Mouse (Mus musculus): ENCODE results near the gene Brip1. TPM values are rescaled to one million over a fixed set of nuclear protein-coding genes. Genes with fewer than 3 reads are reported as not detected.

Brip1 gene
- polyA plus RNA-seq, 1 experiment, result not detected

DNA sequence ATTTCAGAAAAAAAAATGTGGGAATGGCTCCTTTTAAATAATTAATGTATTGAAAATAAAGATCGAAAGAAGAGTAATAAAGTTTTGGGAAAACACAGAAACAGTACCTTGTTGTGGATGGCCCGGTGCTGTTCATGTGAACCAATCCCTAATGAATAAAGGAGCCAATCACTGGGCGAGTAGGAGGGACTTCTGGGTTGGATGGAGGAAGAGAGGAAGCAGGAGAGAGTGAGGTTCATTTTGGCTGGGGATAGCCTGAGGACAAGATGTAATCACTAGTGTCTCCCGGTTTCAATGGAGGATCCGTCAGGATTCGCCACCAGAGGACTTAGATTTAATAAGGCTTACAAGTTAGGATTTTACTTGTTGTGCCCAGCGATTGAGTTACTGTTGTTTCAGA is 145.2 kb downstream of the Brip1 start:
- no peak for TF ChIP-seq CTCF (IDR thresholded peaks at IDR 0.05; ENCODE audit: insufficient read depth, low read depth, low read length)
- no peak for TF ChIP-seq POLR2A (IDR thresholded peaks at IDR 0.05; ENCODE audit: insufficient read depth, low read depth, low read length)
- Histone ChIP-seq H3K4me3 (ENCODE audit: insufficient read depth, low read depth, low read length) (no peak overlapping the region), H3K27ac (ENCODE audit: insufficient read depth, low read depth, low read length) (no peak overlapping the region), H3K4me1 (ENCODE audit: control insufficient read depth, insufficient read depth, low read length) (no peaks in the 10 kb centered on the region)
- WGBS, result 84% methylated on average over 7 of the region's 7 CpGs

DNA sequence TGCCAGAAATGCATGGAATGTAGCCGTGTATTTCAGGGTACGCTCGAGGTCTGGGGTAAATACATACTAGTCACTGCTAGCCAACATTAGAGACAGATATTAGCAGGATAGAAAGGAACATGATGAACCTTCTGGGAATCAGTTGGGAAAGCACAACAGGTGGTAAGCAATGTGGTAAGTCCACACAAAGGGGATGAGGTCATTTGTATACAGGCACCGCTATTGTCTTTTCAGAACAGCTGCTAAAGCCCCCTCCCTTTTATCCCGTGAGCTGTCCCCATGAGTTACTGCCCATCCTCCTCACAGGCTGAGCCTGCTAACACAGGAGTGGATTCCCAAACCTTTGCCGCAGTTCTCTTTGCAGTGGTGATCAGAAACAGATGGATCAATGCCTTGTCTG is 149.6 kb downstream of the Brip1 start:
- no peak overlapping the region for H3K27ac ChIP-seq (ENCODE audit: insufficient read depth, low read depth, low read length)
- no peak overlapping the region for H3K4me3 ChIP-seq (ENCODE audit: insufficient read depth, low read depth, low read length)
- no peak for TF ChIP-seq POLR2A (IDR thresholded peaks at IDR 0.05; ENCODE audit: insufficient read depth, low read depth, low read length)
- no peak for TF ChIP-seq CTCF (IDR thresholded peaks at IDR 0.05; ENCODE audit: insufficient read depth, low read depth, low read length)
- WGBS, result 55% methylated on average over 6 of the region's 6 CpGs
- H3K4me1 ChIP-seq (ENCODE audit: control insufficient read depth, insufficient read depth, low read length), result no peaks in the 10 kb centered on the region

DNA sequence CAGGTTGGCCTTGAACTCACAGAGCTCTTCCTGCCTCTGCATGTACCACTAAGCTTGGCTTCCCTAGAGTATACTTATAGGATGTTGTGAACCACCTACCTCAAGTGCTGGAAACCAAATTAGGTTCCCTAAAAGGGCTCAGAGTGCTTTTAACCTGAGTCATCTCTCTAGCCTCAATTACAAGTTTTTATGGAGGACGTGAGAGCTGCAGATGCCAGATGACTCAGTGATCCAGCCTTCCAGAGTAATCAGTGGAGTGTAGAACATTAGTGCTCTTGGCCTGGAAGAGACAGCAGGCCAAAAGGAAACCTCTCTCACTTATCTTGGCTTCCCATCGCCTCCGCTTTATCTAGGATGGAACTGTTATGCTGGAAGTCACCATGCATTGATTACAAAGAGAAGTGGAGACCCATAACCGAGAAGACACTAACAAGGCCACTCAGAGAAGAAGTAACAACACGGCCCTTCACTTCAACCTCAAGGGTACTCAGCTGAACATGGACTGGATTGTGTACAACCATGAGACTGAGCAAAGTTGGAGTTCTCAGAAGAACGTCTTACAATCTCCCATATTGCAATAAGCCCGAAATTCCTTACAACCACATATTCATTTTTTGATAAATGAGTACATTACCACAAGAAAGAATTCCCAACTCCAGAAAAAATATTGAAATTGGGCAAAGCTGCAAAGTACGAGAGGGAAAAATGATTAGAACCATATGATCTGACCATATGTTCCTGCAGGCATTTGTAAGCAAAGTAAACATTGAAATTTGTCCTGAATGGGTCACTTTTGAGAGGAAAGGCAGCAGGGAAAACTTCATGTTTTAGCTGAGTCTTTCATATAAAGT is 150.3 kb downstream of the Brip1 start:
- 83% methylated on average over 8 of the region's 8 CpGs for WGBS
- no peak for TF ChIP-seq POLR2A (IDR thresholded peaks at IDR 0.05; ENCODE audit: insufficient read depth, low read depth, low read length)
- TF ChIP-seq CTCF (IDR thresholded peaks at IDR 0.05; ENCODE audit: insufficient read depth, low read depth, low read length), result no peak
- Histone ChIP-seq H3K27ac (ENCODE audit: insufficient read depth, low read depth, low read length) (no peak overlapping the region), H3K4me1 (ENCODE audit: control insufficient read depth, insufficient read depth, low read length) (no peaks in the 10 kb centered on the region), H3K4me3 (ENCODE audit: insufficient read depth, low read depth, low read length) (no peak overlapping the region)

DNA sequence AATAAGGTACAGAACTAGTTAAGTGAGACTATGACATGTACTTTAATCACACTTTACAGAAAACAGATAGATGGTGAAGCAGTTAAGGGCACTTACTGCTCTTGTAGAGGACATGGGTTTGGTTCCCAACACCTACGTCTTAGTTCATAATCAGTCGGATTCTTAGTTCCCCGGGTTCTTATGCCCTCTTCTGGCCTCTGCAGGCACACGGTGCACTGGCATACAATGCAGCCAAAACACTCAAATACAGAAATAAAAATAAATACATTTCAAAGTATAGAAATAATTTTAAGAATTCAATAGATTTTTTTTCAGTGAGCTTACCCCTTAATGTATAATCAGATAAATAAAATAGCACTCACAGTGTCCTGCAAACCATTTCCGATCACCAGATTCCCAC is 161.0 kb downstream of the Brip1 start:
- no peaks in the 10 kb centered on the region for H3K4me1 ChIP-seq (ENCODE audit: control insufficient read depth, insufficient read depth, low read length)
- 85% methylated on average over 5 of the region's 5 CpGs for WGBS
- H3K27ac ChIP-seq (ENCODE audit: insufficient read depth, low read depth, low read length), result no peak overlapping the region
- no peak overlapping the region for H3K4me3 ChIP-seq (ENCODE audit: insufficient read depth, low read depth, low read length)
- TF ChIP-seq POLR2A (IDR thresholded peaks at IDR 0.05; ENCODE audit: insufficient read depth, low read depth, low read length), result no peak
- TF ChIP-seq CTCF (IDR thresholded peaks at IDR 0.05; ENCODE audit: insufficient read depth, low read depth, low read length), result no peak

DNA sequence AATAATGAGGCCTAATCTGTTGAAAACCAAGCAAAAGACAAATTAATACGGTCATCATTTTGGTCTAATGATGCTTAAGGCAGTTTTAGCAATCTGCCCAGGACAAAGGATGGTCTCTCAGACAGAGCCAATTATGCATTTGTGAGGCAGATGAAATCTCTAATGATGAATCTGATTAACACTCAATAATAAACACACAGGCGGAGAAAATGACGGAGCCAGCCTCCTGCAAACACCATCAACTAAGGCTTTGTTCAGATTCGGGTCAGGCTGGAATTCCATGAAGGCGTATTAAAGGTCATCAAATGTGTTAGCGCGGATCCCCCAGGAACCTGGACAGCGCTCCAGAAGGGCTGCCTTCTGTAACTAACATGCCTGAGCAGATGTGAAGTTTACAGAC is 161.6 kb downstream of the Brip1 start:
- WGBS, result 52% methylated on average over 8 of the region's 8 CpGs
- H3K4me3 ChIP-seq (ENCODE audit: insufficient read depth, low read depth, low read length), result no peak overlapping the region
- TF ChIP-seq POLR2A (IDR thresholded peaks at IDR 0.05; ENCODE audit: insufficient read depth, low read depth, low read length), result no peak
- TF ChIP-seq CTCF (IDR thresholded peaks at IDR 0.05; ENCODE audit: insufficient read depth, low read depth, low read length), result no peak
- H3K27ac ChIP-seq (ENCODE audit: insufficient read depth, low read depth, low read length), result no peak overlapping the region
- H3K4me1 ChIP-seq (ENCODE audit: control insufficient read depth, insufficient read depth, low read length), result no peaks in the 10 kb centered on the region

DNA sequence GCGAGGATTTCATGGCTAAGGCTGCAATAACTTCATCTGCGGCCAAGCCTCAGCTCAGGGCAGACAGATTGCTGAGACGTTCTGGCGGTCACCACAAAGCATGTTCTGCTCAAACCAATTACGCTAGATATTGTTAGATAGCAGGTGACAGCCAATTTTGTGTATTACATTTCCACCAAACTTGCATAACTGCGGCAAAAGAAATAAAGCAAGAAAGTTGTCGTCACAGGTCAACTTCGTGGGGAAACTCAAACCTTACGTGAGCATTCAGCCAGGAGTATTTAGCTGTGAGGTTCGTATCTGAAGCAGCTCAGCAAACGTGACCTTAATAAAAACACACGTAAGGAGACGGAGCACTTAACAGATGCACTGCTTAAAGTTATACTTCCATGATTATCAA is 162.3 kb downstream of the Brip1 start:
- Histone ChIP-seq H3K27ac (ENCODE audit: insufficient read depth, low read depth, low read length) (no peak overlapping the region), H3K4me3 (ENCODE audit: insufficient read depth, low read depth, low read length) (no peak overlapping the region), H3K4me1 (ENCODE audit: control insufficient read depth, insufficient read depth, low read length) (no peaks in the 10 kb centered on the region)
- TF ChIP-seq POLR2A (IDR thresholded peaks at IDR 0.05; ENCODE audit: insufficient read depth, low read depth, low read length), result no peak
- TF ChIP-seq CTCF (IDR thresholded peaks at IDR 0.05; ENCODE audit: insufficient read depth, low read depth, low read length), result no peak
- WGBS, result 87% methylated on average over 13 of the region's 13 CpGs

DNA sequence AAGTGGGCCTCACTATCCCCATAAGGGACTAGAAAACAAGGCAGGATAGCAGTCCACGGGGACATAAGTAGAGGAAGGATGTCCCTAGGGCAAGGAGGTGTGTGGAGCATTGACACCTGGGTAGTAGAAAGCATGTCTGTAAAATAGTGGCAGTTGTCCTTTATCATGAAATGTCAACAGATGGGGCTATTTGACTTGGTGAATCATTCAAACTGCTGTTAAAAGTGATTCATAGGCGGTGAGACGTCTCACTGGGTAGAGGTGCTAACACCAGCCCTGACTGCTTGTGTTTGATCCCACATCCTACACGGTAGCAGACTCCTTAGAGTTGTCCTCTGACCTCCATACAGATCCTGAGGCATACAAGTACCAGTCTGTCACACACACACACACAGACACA is 168.1 kb downstream of the Brip1 start:
- TF ChIP-seq CTCF (IDR thresholded peaks at IDR 0.05; ENCODE audit: insufficient read depth, low read depth, low read length) (no peak), POLR2A (IDR thresholded peaks at IDR 0.05; ENCODE audit: insufficient read depth, low read depth, low read length) (no peak)
- no peak overlapping the region for H3K27ac ChIP-seq (ENCODE audit: insufficient read depth, low read depth, low read length)
- 83% methylated on average over 4 of the region's 4 CpGs for WGBS

DNA sequence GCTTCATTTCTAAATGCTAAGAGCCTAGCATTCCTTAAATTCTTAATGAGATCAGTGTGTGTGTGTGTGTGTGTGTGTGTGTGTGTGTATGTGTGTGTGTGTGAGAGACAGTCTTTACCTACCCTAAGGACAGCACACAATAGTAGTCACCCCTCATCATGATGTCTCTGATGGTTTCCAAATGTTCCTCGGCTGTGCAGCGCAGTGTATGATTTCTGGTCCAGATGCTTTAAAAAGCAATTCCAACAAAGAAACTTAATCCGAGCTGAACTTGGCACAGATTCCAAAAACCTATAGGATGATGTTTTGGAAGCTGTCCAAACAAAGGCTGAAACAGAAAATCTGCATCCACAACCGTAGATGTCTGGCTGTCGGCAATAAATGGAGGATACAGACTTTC is 173.0 kb downstream of the Brip1 start:
- TF ChIP-seq CTCF (IDR thresholded peaks at IDR 0.05; ENCODE audit: insufficient read depth, low read depth, low read length), result no peak
- no peak for TF ChIP-seq POLR2A (IDR thresholded peaks at IDR 0.05; ENCODE audit: insufficient read depth, low read depth, low read length)
- Histone ChIP-seq H3K4me3 (ENCODE audit: insufficient read depth, low read depth, low read length) (no peak overlapping the region), H3K27ac (ENCODE audit: insufficient read depth, low read depth, low read length) (no peak overlapping the region), H3K4me1 (ENCODE audit: control insufficient read depth, insufficient read depth, low read length) (no peaks in the 10 kb centered on the region)
- WGBS, result 51% methylated on average over 5 of the region's 5 CpGs

More for the DNA sequence above, 168.1 kb downstream of the Brip1 start:
- Histone ChIP-seq H3K4me1 (ENCODE audit: control insufficient read depth, insufficient read depth, low read length) (no peaks in the 10 kb centered on the region), H3K4me3 (ENCODE audit: insufficient read depth, low read depth, low read length) (no peak overlapping the region)

DNA sequence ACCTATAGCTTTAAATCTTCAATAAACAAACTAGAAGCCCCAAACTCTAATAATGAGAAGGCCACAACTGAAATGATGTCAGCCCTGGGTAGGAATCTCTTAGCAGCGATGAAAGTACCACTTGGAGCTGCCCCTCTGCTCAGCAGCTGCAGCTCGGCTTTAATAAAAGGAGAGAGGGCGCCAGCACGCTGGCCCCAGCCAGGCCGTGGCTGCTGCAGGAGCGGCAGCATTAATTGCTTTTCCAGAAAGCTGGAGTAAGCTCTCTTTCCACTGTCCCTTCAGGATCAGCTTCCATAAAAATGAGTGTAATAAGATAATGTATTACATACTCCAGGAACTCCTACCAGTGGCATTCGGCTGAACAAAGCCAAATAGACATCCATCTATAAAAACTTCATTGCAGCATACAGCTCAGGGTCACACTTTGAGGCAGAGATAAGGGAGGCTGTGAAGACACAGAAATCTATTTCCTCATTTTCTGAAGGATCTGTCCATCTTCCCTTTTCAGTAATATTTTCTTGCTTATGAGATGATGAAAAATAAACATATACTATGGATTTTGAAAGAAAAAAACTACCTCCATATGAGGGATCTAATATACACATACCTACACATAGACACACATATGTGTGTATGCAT is 174.3 kb downstream of the Brip1 start:
- no peaks in the 10 kb centered on the region for H3K4me1 ChIP-seq (ENCODE audit: control insufficient read depth, insufficient read depth, low read length)
- TF ChIP-seq CTCF (IDR thresholded peaks at IDR 0.05; ENCODE audit: insufficient read depth, low read depth, low read length) (no peak), POLR2A (IDR thresholded peaks at IDR 0.05; ENCODE audit: insufficient read depth, low read depth, low read length) (no peak)
- no peak overlapping the region for H3K27ac ChIP-seq (ENCODE audit: insufficient read depth, low read depth, low read length)
- 50% methylated on average over 7 of the region's 7 CpGs for WGBS
- no peak overlapping the region for H3K4me3 ChIP-seq (ENCODE audit: insufficient read depth, low read depth, low read length)
